Mouse (Mus musculus): ENCODE measurements at regions not wholly inside any gene's neighbourhood (a gene's known extent, or its start where the extent isn't known, plus 50 kb on each side); places are given as distances from the start of the nearest gene placed in this dataset.
"Not testable (repeated sequence)": the region's sequence is repeated elsewhere in the genome, so short reads cannot be mapped to it uniquely, and the experiment has no call there.

GRCm38 (mm10) chr13:16490680-16491079 is 479.0 kb downstream of the Inhba start:
- DNase-seq (ENCODE audit: low spot score in 2 of 2), result not testable (repeated sequence)

DNA sequence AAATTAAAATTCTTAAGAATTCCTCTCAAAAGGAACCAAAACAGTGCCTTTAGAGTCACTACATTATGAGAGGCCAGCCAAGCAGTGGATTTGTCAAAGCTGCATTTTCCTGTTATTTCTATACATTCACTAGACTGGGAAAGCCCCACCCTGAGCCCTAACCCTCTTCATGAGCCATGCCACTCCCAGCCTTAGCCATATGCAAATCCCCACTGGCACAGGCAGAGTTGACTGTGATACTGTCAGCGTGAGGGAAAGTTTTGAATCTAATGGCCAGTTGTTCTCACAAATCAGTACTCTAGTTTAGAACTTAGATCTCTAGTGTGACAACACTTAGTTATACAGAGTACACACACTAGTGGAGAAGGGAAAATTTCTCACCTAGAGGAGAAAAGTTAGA is 486.4 kb downstream of the Inhba start:
- DNase-seq (ENCODE audit: low spot score in 2 of 2), result no peak

DNA sequence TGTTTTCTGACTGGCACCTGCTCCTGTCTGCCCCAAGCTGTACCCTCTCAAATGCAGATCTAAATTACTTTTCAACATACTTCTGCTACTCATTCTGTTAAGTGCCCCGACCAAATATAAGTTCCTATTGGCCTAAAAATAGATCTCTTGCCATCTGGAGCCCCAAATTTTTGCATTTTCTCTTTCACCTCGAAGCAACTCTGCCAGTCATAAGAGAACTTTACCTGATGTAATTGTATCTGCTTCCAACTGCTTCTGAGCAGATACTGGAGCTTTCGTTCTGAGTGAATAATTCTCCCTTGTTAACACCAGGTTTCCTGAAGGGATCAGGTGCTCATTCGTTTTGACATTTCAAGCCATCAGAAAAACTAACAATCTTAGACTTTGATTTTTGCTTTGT is 501.2 kb downstream of the Inhba start:
- no peak for DNase-seq (ENCODE audit: low spot score in 2 of 2)

DNA sequence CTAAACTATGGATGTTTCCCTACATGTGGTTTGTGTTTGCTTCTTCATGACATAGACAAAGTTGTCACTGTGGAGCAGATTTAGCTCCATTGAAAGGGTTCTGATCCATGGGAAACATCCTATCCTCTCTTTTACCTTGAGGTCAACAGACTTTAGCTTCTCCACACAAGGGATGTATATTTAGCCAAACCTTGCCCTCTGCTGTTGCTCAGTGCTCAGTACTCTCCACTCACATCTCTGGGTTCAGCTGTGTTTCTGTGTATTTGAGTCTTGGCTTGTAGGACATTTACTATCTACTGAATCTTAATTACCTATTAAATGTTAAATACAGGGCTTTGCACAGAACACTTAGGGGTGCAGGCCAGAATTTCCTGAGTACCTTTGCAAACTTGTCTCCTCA is 503.5 kb downstream of the Inhba start:
- DNase-seq (ENCODE audit: low spot score in 2 of 2), result no peak

DNA sequence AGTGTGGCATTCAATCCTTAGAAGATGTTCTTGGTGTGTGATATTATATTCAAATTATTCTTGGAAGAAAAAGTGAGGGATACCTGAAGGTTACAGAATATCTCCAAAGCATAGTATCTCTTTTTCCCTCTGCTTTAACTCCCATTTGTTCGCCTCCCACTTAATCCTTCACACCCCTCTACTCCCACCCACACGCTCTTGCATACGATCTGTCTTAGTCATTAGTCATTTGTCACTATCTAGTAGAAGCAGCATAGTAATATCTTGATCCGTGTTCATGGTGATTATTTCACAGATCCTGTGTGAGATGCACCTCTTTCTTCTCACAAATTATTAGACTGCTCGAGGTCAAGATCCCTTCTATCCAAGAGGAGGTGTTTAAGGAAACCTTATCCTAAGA is 517.4 kb downstream of the Inhba start:
- DNase-seq (ENCODE audit: low spot score in 2 of 2), result no peak

DNA sequence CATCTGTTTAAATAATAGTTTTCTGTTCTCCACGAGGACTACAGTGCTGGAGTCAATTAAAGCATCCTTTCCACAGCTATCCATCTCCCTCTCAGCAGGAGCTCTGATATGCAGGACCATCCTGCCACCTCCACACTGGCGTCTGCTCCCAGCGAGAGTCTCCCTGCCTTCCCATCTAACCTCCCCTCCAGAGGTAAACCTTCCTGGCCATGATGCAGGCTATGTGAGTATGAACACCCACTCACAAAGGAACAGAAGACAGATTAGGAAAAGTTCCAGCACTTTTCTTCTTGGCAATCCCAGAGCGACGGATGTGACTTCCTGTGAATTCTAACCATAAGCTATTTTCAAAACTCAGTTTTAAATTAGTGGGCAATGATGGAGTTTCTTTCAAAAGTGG is 532.1 kb downstream of the Inhba start:
- DNase-seq (ENCODE audit: low spot score in 2 of 2), result peak in 1 of 2 experiments; percentile 30

GRCm38 (mm10) chr13:16550060-16550459 is 538.4 kb downstream of the Inhba start:
- no peak for DNase-seq (ENCODE audit: low spot score in 2 of 2)

DNA sequence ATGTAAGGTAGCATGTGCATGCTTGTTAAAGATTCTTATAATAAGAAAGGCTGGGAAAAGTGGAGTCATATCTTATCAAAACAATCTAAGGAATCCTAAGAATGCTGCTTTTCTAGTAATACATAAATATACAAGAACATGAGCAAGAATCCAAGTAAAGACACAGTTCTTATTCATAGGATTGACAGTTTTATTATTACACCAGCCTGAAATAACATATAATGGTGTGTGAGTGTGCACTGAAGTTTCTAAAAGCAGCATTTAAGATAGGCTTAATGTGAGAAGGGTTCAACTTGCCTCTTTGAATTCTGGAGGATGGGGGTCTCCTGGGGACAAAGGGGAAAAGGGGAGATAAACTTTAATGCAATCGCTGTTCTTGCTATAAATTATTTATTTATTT is 553.3 kb downstream of the Inhba start:
- no peak for DNase-seq (ENCODE audit: low spot score in 2 of 2)

DNA sequence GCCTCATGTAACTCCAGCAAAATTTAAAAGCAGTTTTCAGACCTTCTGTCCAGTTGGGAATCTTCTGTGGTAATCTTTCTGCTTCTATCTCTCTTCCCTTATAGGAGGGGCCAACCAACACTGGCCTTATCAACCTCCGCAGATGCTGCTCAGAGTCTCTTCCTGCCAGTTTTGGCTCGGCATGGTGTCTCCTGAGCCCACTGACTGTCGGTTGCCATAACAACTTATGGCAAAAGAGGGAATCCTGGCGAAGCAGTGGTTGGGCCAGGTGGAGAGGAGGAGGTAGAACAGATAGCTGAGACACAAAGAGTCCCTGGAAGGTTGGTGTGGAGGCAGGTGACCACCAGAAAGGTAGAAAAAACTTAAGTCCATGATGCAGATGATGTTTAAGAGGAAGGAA is 562.4 kb downstream of the Inhba start:
- DNase-seq (ENCODE audit: low spot score in 2 of 2), result peak; percentile 16 to 20

DNA sequence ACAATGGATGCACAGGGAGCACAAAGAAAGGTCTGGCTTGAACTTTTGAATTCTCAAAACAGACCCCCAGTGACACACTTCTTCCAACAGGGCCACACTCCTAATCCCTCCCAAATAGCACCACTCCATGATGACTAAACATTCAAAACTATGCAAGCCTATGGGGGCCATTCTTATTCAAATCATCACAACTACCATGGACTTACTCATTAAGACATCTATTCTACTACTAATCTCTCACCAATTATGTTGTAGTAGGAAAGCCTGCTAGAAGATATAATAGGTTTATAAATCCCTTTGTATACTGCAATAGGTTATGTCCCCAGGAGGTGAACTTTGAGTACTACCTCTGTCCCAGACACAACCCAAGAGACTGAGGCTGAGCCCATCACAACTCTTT is 574.6 kb downstream of the Inhba start:
- DNase-seq (ENCODE audit: low spot score in 2 of 2), result no peak

- no peak for DNase-seq (ENCODE audit: low spot score in 2 of 2)
Measured at GRCm38 (mm10) chr13:16619755-16620154, 608.1 kb downstream of the Inhba start.

- DNase-seq (ENCODE audit: low spot score in 2 of 2), result no peak
Measured at GRCm38 (mm10) chr13:16626584-16626983, 614.9 kb downstream of the Inhba start.

DNA sequence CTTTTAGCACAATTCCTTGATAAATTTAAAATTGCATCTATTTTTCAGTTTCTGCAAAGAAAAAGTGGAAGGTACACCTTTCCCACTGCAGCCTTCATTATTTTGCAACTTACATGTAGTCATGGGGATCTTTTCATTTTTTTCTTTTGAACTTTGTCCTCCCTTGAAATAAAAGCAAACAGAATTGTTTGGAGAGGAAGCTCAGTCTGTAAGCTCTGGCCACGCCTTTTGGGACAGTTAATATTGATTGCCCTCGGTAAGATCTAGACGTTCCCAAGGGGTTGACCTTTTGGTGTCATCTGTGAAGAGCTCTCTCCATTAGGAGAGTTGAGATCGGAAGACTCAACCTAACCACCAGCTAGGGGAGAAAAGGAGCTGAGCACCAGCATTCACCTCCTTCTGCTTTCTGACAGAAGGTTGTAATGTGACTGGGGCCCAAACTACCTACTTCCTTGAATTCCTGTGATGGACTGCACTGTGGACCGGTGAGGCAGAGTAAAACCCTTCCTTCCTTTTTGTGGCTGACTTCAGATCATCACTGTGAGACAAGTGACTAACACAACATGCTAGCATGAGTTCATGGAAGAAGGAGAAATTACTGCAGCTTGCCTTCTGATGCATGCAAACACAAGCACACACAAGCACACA is 621.9 kb downstream of the Inhba start:
- no peak for DNase-seq (ENCODE audit: low spot score in 2 of 2)

DNA sequence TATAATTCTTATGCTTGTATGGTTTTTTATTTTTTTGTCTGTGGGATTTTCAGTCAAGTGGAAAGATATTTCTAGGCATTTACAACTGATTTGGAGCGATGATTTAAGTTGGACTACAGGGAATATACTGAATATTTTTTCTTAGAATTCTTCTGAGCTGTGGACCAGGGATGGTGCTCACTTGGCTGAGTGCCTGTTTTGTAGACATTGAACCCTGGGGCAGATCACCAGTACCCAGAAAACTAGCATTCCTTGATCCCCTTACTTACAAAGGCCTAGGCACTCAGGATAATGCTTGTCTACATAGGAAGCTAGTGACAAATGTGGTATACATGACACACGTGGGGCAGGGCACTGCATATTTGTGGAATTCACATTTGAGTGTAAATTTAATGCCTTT is 624.6 kb downstream of the Inhba start:
- no peak for DNase-seq (ENCODE audit: low spot score in 2 of 2)

GRCm38 (mm10) chr13:16641611-16642449 is 630.2 kb downstream of the Inhba start:
- DNase-seq (ENCODE audit: low spot score in 2 of 2), result no peak

- DNase-seq (ENCODE audit: low spot score in 2 of 2), result peak; percentile 47 to 57
Measured at GRCm38 (mm10) chr13:16642450-16642994, 630.9 kb downstream of the Inhba start.

DNA sequence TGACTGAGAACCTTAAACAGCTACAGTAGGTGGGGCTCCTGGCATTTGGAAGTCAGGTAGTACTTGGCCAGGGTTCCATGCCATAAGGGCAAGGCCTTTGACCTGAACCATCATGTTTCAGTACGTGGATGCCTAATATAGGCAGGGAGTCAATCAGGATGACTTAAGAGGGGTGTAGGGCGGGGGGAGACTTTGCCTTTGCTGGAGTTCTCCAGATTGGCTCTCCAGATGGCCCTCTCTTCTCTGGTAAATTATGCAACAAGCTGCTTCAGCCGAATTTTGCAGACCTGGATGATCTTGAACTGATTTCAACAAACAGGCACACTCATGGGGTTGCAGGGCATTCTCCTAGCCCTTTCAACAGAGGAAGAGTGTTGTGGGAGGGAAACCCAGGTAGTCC is 633.7 kb downstream of the Inhba start:
- DNase-seq (ENCODE audit: low spot score in 2 of 2), result peak; percentile 34 to 58

GRCm38 (mm10) chr13:16646056-16646455 is 634.4 kb downstream of the Inhba start:
- DNase-seq (ENCODE audit: low spot score in 2 of 2), result peak in 1 of 2 experiments; percentile 38

- no peak for DNase-seq (ENCODE audit: low spot score in 2 of 2)
Measured at GRCm38 (mm10) chr13:16646649-16647048, 635.0 kb downstream of the Inhba start.

- DNase-seq (ENCODE audit: low spot score in 2 of 2), result peak; percentile 27 to 46
Measured at GRCm38 (mm10) chr13:16656110-16656509, 644.5 kb downstream of the Inhba start.

DNA sequence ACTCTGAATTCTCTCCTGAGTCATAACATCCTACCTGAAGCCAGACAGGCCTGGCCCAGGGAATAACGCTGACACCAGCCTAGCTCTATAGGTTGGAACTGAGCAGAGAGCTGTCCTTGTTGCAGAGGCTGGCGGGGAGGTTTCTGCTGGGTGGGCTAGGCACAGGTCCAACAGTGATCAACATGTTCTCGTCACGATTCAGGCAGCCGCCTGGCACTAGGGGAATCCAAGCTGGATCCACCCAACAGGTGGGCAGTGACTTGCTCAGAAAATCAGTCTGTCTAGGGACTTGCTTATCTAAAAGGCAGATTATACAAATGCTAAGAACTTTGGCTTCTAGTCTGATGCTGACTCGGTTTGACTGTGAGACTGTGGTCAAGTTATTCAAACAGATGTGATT is 648.2 kb downstream of the Inhba start:
- peak; percentile 40 for DNase-seq (ENCODE audit: low spot score in 2 of 2)

DNA sequence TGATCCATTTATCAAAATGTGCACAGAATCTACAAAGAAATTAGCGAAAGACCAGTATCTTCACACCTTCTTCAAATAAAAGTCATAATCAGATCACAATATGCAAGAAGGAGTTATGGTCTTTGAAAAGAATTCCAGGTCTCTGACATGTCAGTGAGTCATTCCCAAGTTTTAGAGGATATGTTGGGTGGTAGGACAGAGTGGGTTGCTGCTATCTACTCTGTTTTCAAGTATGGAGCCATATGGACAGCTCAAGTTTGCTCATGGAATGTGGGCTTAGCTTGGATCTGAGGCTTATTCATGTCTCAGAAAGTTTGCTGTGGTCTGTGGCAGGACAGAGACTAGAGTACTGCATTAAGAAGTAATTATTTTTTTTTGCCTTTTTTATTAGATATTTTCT is 657.0 kb downstream of the Inhba start:
- no peak for DNase-seq (ENCODE audit: low spot score in 2 of 2)

GRCm38 (mm10) chr13:16669281-16669680 is 657.6 kb downstream of the Inhba start:
- DNase-seq (ENCODE audit: low spot score in 2 of 2), result peak; percentile 41 to 47
